Mouse (Mus musculus) gastrocnemius, adult 8-10 months (tissue): ENCODE measurements around the gene Elovl6. TPM values are rescaled to one million over a fixed set of nuclear protein-coding genes. Genes with fewer than 3 reads are reported as not detected.

Source experiments
- microRNA-seq: library from miRNA; unstranded; fragments of <30 nt; microRNA quantifications from one replicate; pipeline ENCODE4 v1.2.0, GENCODE M21; 2022
- total RNA-seq, 4 experiments: library from RNA; stranded (reverse); gene quantifications; 2 replicates each; pipeline ENCODE4 v1.2.4; 2022

Elovl6 gene
- total RNA-seq, 4 experiments from 2014 or later: 0.19 to 0.75 (median 0.31) TPM

Small RNAs within 50 kb of the gene (microRNA-seq; reads per million reads assigned to microRNA genes)
- gene Gm24515: not detected

Other genes with a start within 250 kb of the Elovl6 start
- 1 to 10 TPM in 3 of 4 experiments, under 1 TPM in 1; 0.77 to 2.9 (median 1.6) TPM for gene Enpep, start 199.6 kb upstream of the Elovl6 start, total RNA-seq
- gene Egf, start 223.0 kb downstream of the Elovl6 start, total RNA-seq: 10 to 100 TPM; 30.3 to 34.8 (median 33.8) TPM